In the genomic region with DNA sequence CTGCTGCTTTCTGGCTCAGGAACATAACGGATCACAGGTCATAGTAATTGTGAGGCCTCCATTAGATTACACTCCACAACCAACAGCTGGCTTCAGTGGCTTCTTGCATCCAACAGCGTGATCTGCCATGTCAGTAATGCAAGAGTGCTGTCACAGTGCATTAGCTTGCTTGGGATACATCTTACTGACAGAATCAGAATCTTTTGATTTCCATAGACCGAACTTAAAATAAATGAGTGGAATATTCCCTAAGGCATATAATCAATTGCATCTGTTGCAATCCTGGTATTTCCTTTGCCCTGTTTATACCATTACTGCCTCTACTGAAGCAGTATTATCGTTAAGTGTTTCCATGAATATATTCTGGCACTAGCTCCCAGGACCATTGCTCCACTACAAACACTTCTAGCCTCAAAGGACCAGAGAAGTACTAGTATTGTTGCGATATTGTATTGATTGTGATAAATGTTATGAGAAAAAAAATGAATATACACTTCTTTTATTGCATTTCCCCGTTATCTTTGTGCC, we compare ENCODE assay signal across 25 mouse cellular contexts.
DNase-seq lines count a peak whose midpoint lies in the region; ATAC-seq lines count a peak whose summit lies in the region.
"Had no signal": no experiment of that assay in that cellular context is flagged by ENCODE, and none has a peak within 500 bp of the region (broad histone marks: within the 10 kb centered on the region; RNA-seq: fewer than 3 reads in every experiment).

No protein-coding gene starts in this region.

- H3K4me3 ChIP-seq in embryonic facial prominence, embryonic 13.5 days = no peak overlapping the region
- no peak overlapping the region for H3K4me3 ChIP-seq in limb, embryonic 15.5 days
- H3K4me3 ChIP-seq in liver, embryonic 12.5 days = no peak overlapping the region
- H3K4me3 ChIP-seq: embryonic facial prominence, embryonic 12.5 days; forebrain, embryonic 10.5 days; forebrain, embryonic 13.5 days; heart, embryonic 12.5 days; heart, embryonic 15.5 days; hindbrain, embryonic 10.5 days; hindbrain, embryonic 13.5 days; intestine, embryonic 15.5 days had no signal

- no peak overlapping the region for H3K4me2 ChIP-seq in embryonic facial prominence, embryonic 13.5 days
- no peak overlapping the region for H3K4me2 ChIP-seq in limb, embryonic 15.5 days
- no peak overlapping the region for H3K4me2 ChIP-seq in liver, embryonic 12.5 days
- H3K4me2 ChIP-seq: embryonic facial prominence, embryonic 12.5 days; forebrain, embryonic 13.5 days; heart, embryonic 12.5 days; heart, embryonic 15.5 days; hindbrain, embryonic 13.5 days; intestine, embryonic 15.5 days had no signal

- no peaks in the 10 kb centered on the region for H3K27me3 ChIP-seq in embryonic facial prominence, embryonic 13.5 days
- no peaks in the 10 kb centered on the region for H3K27me3 ChIP-seq in limb, embryonic 15.5 days
- H3K27me3 ChIP-seq in liver, embryonic 12.5 days (replicated peaks) = no peaks in the 10 kb centered on the region
- H3K27me3 ChIP-seq: embryonic facial prominence, embryonic 12.5 days; forebrain, embryonic 13.5 days; heart, embryonic 12.5 days; heart, embryonic 15.5 days; hindbrain, embryonic 13.5 days; intestine, embryonic 15.5 days had no signal

- peak overlapping the region; percentile 44; the same call in 1 of the 2 replicates for H3K27ac ChIP-seq in embryonic facial prominence, embryonic 13.5 days
- H3K27ac ChIP-seq in limb, embryonic 15.5 days = 0 out of 2 replicates have a peak overlapping the region, but pooled peaks have one; percentile 13
- H3K27ac ChIP-seq in liver, embryonic 12.5 days = no peak overlapping the region
- H3K27ac ChIP-seq: embryonic facial prominence, embryonic 12.5 days; forebrain, embryonic 10.5 days; forebrain, embryonic 13.5 days; heart, embryonic 15.5 days; hindbrain, embryonic 10.5 days; hindbrain, embryonic 13.5 days; intestine, embryonic 15.5 days had no signal

- no peak overlapping the region for H3K9ac ChIP-seq in embryonic facial prominence, embryonic 13.5 days
- no peak overlapping the region for H3K9ac ChIP-seq in limb, embryonic 15.5 days
- H3K9ac ChIP-seq in liver, embryonic 12.5 days = no peak overlapping the region
- H3K9ac ChIP-seq: embryonic facial prominence, embryonic 12.5 days; forebrain, embryonic 13.5 days; heart, embryonic 12.5 days; heart, embryonic 15.5 days; hindbrain, embryonic 13.5 days; intestine, embryonic 15.5 days had no signal

- H3K9me3 ChIP-seq in embryonic facial prominence, embryonic 13.5 days = no peaks in the 10 kb centered on the region
- H3K9me3 ChIP-seq in limb, embryonic 15.5 days = no peaks in the 10 kb centered on the region
- H3K9me3 ChIP-seq in liver, embryonic 12.5 days (replicated peaks) = no peaks in the 10 kb centered on the region
- H3K9me3 ChIP-seq: embryonic facial prominence, embryonic 12.5 days; forebrain, embryonic 10.5 days; forebrain, embryonic 13.5 days; heart, embryonic 12.5 days; heart, embryonic 15.5 days; hindbrain, embryonic 10.5 days; hindbrain, embryonic 13.5 days; intestine, embryonic 15.5 days had no signal

- peak; percentile 3 for DNase-seq in embryo, embryonic 11 days
- DNase-seq in embryo, embryonic 9.5 days (ENCODE audit: extremely low spot score) = no peak
- no peak for DNase-seq in adrenal gland, postnatal 10 days
- DNase-seq in kidney, postnatal 25 days = no peak
- DNase-seq: adrenal gland, adult 8-10 months; adrenal gland, postnatal 36 days; cerebellum, adult 18-20 months; gastrocnemius, postnatal 10 days; heart, adult 11 months; heart, postnatal 10 days; heart, postnatal 36 days had no signal

- H3K36me3 ChIP-seq in embryonic facial prominence, embryonic 13.5 days = no peaks in the 10 kb centered on the region
- no peaks in the 10 kb centered on the region for H3K36me3 ChIP-seq in limb, embryonic 15.5 days
- H3K36me3 ChIP-seq in liver, embryonic 12.5 days = no peaks in the 10 kb centered on the region
- H3K36me3 ChIP-seq: embryonic facial prominence, embryonic 12.5 days; forebrain, embryonic 10.5 days; heart, embryonic 12.5 days; heart, embryonic 15.5 days; hindbrain, embryonic 10.5 days; hindbrain, embryonic 13.5 days; intestine, embryonic 15.5 days had no signal

- 0 out of 2 replicates have a peak, but pooled peaks have one; percentile 43 for ATAC-seq in embryonic facial prominence, embryonic 13.5 days (ENCODE audit: insufficient number of reproducible peaks, insufficient read depth, low FRiP score, low TSS enrichment, low read depth)
- ATAC-seq in limb, embryonic 15.5 days (ENCODE audit: insufficient number of reproducible peaks, low FRiP score, low TSS enrichment, low read depth) = no peak
- ATAC-seq in liver, embryonic 12.5 days = no peak
- ATAC-seq: activated CD4-positive, CD25-positive, alpha-beta regulatory T cell, adult 4 months; forebrain, embryonic 13.5 days; forebrain, embryonic 16.5 days; hindbrain, embryonic 16.5 days; intestine, embryonic 15.5 days had no signal

- 0 out of 2 replicates have a peak, but pooled peaks cover 4% of the 10 kb centered on the region for H3K4me1 ChIP-seq in embryonic facial prominence, embryonic 13.5 days
- no peaks in the 10 kb centered on the region for H3K4me1 ChIP-seq in limb, embryonic 15.5 days
- H3K4me1 ChIP-seq in liver, embryonic 12.5 days = no peaks in the 10 kb centered on the region
- H3K4me1 ChIP-seq: embryonic facial prominence, embryonic 12.5 days; forebrain, embryonic 10.5 days; forebrain, embryonic 13.5 days; heart, embryonic 12.5 days; heart, embryonic 15.5 days; hindbrain, embryonic 10.5 days; hindbrain, embryonic 13.5 days; intestine, embryonic 15.5 days had no signal

- 31% methylated on average over 6 of the region's 6 CpGs for WGBS in embryonic facial prominence, embryonic 13.5 days
- 54% methylated on average over 6 of the region's 6 CpGs for WGBS in limb, embryonic 15.5 days
- 74% methylated on average over 6 of the region's 6 CpGs for WGBS in liver, embryonic 12.5 days (ENCODE audit: insufficient replicate concordance)
